Mouse (Mus musculus) midbrain, embryonic 10.5 days (tissue): ENCODE measurements around the gene Spint4. TPM values are rescaled to one million over a fixed set of nuclear protein-coding genes. Genes with fewer than 3 reads are reported as not detected.

Experiments used
- DNase-seq: peaks from one replicate; pipeline ENCODE4 v3.0.0-alpha.2; 2017; ENCODE audit warnings: low spot score
- H3K27ac ChIP-seq: fragments of 300-500 bp; sonication (generic); replicated peaks from 2 replicates; pipeline ENCODE4 v1.5.1; 2016; ENCODE audit warnings: mild to moderate bottlenecking
- H3K27me3 ChIP-seq: fragments of 300-500 bp; sonication (generic); 2 replicates; pipeline ENCODE4 v1.6.1; 2016; ENCODE audit warnings: low read depth, mild to moderate bottlenecking; ENCODE audit not compliant: poor library complexity, severe bottlenecking
- H3K36me3 ChIP-seq: fragments of 300-500 bp; sonication (generic); 2 replicates; pipeline ENCODE4 v1.6.1; 2016; ENCODE audit warnings: mild to moderate bottlenecking, moderate library complexity
- H3K4me1 ChIP-seq: fragments of 300-500 bp; sonication (generic); 2 replicates; pipeline ENCODE4 v1.6.1; 2016
- H3K4me3 ChIP-seq: fragments of 300-500 bp; sonication (generic); 2 replicates; pipeline ENCODE4 v1.5.1; 2016; ENCODE audit warnings: mild to moderate bottlenecking, moderate library complexity
- H3K9me3 ChIP-seq: fragments of 300-500 bp; sonication (generic); replicated peaks from 2 replicates; pipeline ENCODE4 v1.6.1; 2016; ENCODE audit warnings: mild to moderate bottlenecking
- WGBS: fragments of 180-500 bp; shearing (Covaris S2); methylation state at CpG from one replicate; pipeline ENCODE4 v1.1.7; 2016; 5-methylcytosine and 5-hydroxymethylcytosine counted together
- polyA plus RNA-seq: library from polyadenylated mRNA; unstranded; fragments of >200 nt; fragmentation: Nextera tagmentation; extraction: Ambion mirVana; gene quantifications from 2 replicates; pipeline ENCODE4 v1.2.1, GENCODE M21; 2016

Gene Spint4
- polyA plus RNA-seq, 1 experiment from 2014 or later, result not detected

- WGBS, result 77% methylated on average over 3 of the region's 3 CpGs
- Histone ChIP-seq H3K36me3 (no peaks in the 10 kb centered on the region), H3K27ac (no peak overlapping the region), H3K9me3 (no peaks in the 10 kb centered on the region), H3K4me3 (no peak overlapping the region), H3K4me1 (no peaks in the 10 kb centered on the region), H3K27me3 (no peaks in the 10 kb centered on the region)
- DNase-seq, result no peak
Measured at GRCm38 (mm10) chr2:164737377-164738090, 39.2 kb downstream of the Spint4 start.

GRCm38 (mm10) chr2:164739876-164740275 is 41.6 kb downstream of the Spint4 start:
- H3K9me3 ChIP-seq, result no peaks in the 10 kb centered on the region
- H3K36me3 ChIP-seq, result no peaks in the 10 kb centered on the region
- no peak overlapping the region for H3K27ac ChIP-seq
- peaks cover 1% of the 10 kb centered on the region for H3K4me1 ChIP-seq
- H3K27me3 ChIP-seq, result peaks cover 4% of the 10 kb centered on the region
- DNase-seq, result no peak
- WGBS, result 59% methylated on average over 7 of the region's 7 CpGs
- H3K4me3 ChIP-seq, result no peak overlapping the region

GRCm38 (mm10) chr2:164744987-164745386 is 46.7 kb downstream of the Spint4 start:
- H3K27ac ChIP-seq, result no peak overlapping the region
- 79% methylated on average over 13 of the region's 13 CpGs for WGBS
- no peak for DNase-seq

GRCm38 (mm10) chr2:164745843-164746479 is 47.7 kb downstream of the Spint4 start, which contains the start of the genes Wfdc3 and Dnttip1:
Wfdc3 (minus strand) TSS chr2:164745931.
Dnttip1 (plus strand) TSS chr2:164745983.
- peak; percentile 94 for DNase-seq
- Histone ChIP-seq H3K4me3 (peak within 1 kb of the TSS; percentile 92), H3K27me3 (peaks cover 4% of the 10 kb centered on the region), H3K4me1 (peaks cover 29% of the 10 kb centered on the region), H3K9me3 (no peaks in the 10 kb centered on the region), H3K27ac (peak within 1 kb of the TSS; percentile 93), H3K36me3 (peaks cover 37% of the 10 kb centered on the region)
- WGBS, result 1% methylated on average over 70 of the region's 70 CpGs

More at GRCm38 (mm10) chr2:164744987-164745386, 46.7 kb downstream of the Spint4 start:
- H3K4me3 ChIP-seq, result peak overlapping the region; percentile 92
- no peaks in the 10 kb centered on the region for H3K9me3 ChIP-seq
- peaks cover 4% of the 10 kb centered on the region for H3K27me3 ChIP-seq
- peaks cover 28% of the 10 kb centered on the region for H3K36me3 ChIP-seq
- H3K4me1 ChIP-seq, result peaks cover 29% of the 10 kb centered on the region

- no peak for DNase-seq
- Histone ChIP-seq H3K27me3 (peaks cover 4% of the 10 kb centered on the region), H3K4me3 (peak overlapping the region; percentile 92), H3K27ac (0 out of 2 replicates have a peak overlapping the region, but pooled peaks have one; percentile 93), H3K9me3 (no peaks in the 10 kb centered on the region), H3K36me3 (peaks cover 45% of the 10 kb centered on the region), H3K4me1 (peaks cover 29% of the 10 kb centered on the region)
- 63% methylated on average over 8 of the region's 8 CpGs for WGBS
Measured at GRCm38 (mm10) chr2:164746693-164747092, 48.4 kb downstream of the Spint4 start.

GRCm38 (mm10) chr2:164748191-164748590 is 49.9 kb downstream of the Spint4 start:
- H3K4me1 ChIP-seq, result peaks cover 29% of the 10 kb centered on the region
- DNase-seq, result no peak
- H3K36me3 ChIP-seq, result peaks cover 60% of the 10 kb centered on the region
- no peaks in the 10 kb centered on the region for H3K9me3 ChIP-seq
- no peak overlapping the region for H3K27ac ChIP-seq
- no peak overlapping the region for H3K4me3 ChIP-seq
- 88% methylated on average over 4 of the region's 4 CpGs for WGBS
- H3K27me3 ChIP-seq, result peaks cover 4% of the 10 kb centered on the region

- Histone ChIP-seq H3K4me3 (no peak overlapping the region), H3K4me1 (peaks cover 29% of the 10 kb centered on the region), H3K9me3 (no peaks in the 10 kb centered on the region), H3K27me3 (no peaks in the 10 kb centered on the region), H3K27ac (no peak overlapping the region), H3K36me3 (peaks cover 68% of the 10 kb centered on the region)
- no peak for DNase-seq
- WGBS, result 89% methylated on average over 6 of the region's 6 CpGs
Measured at GRCm38 (mm10) chr2:164748991-164749390, 50.7 kb downstream of the Spint4 start.

Other genes with a start within 250 kb of the Spint4 start
- gene Sys1, start 241.5 kb upstream of the Spint4 start, polyA plus RNA-seq, result 64.8 and 65.9 TPM in 2 replicates
- 3.7 and 3.9 TPM in 2 replicates for gene Gm20458, start 237.5 kb upstream of the Spint4 start, polyA plus RNA-seq
- not detected in 2 replicates for gene Trp53tg5, start 224.8 kb upstream of the Spint4 start, polyA plus RNA-seq
- 3.0 and 3.2 TPM in 2 replicates for gene Dbndd2, start 212.4 kb upstream of the Spint4 start, polyA plus RNA-seq
- gene Pigt, start 201.0 kb upstream of the Spint4 start, polyA plus RNA-seq, result 40.1 and 44.7 TPM in 2 replicates
- gene Wfdc2, start 136.1 kb upstream of the Spint4 start, polyA plus RNA-seq, result 23.1 and 28.3 TPM in 2 replicates
- not detected in 2 replicates for gene Spint3, start 125.0 kb upstream of the Spint4 start, polyA plus RNA-seq
- not detected in 2 replicates for gene Wfdc6a, start 113.1 kb upstream of the Spint4 start, polyA plus RNA-seq
- not detected in 2 replicates for gene Eppin, start 104.9 kb upstream of the Spint4 start, polyA plus RNA-seq
- not detected in 2 replicates for gene Wfdc6b, start 85.0 kb upstream of the Spint4 start, polyA plus RNA-seq
- not detected in 2 replicates for gene Wfdc8, start 84.9 kb upstream of the Spint4 start, polyA plus RNA-seq
- gene Wfdc16, start 59.7 kb upstream of the Spint4 start, polyA plus RNA-seq, result not detected in 2 replicates
- gene Wfdc10, start 42.5 kb upstream of the Spint4 start, polyA plus RNA-seq, result not detected in 2 replicates
- gene Wfdc9, start 41.9 kb upstream of the Spint4 start, polyA plus RNA-seq, result not detected in 2 replicates
- gene Wfdc11, start 24.4 kb upstream of the Spint4 start, polyA plus RNA-seq, result not detected in 2 replicates
- gene Wfdc13, start 13.4 kb upstream of the Spint4 start, polyA plus RNA-seq, result not detected in 2 replicates
- gene Spint5, start 16.8 kb downstream of the Spint4 start, polyA plus RNA-seq, result not detected in 2 replicates
- 0.94 and 1.2 TPM in 2 replicates for gene Wfdc3, start 47.4 kb downstream of the Spint4 start, polyA plus RNA-seq
- 80.1 and 80.2 TPM in 2 replicates for gene Dnttip1, start 47.5 kb downstream of the Spint4 start, polyA plus RNA-seq
- 575 and 639 TPM in 2 replicates for gene Ube2c, start 71.4 kb downstream of the Spint4 start, polyA plus RNA-seq
- not detected in 2 replicates for gene Tnnc2, start 81.5 kb downstream of the Spint4 start, polyA plus RNA-seq
- 12.0 and 12.3 TPM in 2 replicates for gene Snx21, start 87.3 kb downstream of the Spint4 start, polyA plus RNA-seq
- gene Acot8, start 106.4 kb downstream of the Spint4 start, polyA plus RNA-seq, result 14.9 and 15.3 TPM in 2 replicates
- gene Zswim3, start 106.6 kb downstream of the Spint4 start, polyA plus RNA-seq, result 9.7 and 11.6 TPM in 2 replicates
- gene Zswim1, start 124.2 kb downstream of the Spint4 start, polyA plus RNA-seq, result 24.7 and 25.3 TPM in 2 replicates
- gene Spata25, start 130.0 kb downstream of the Spint4 start, polyA plus RNA-seq, result 0.17 TPM in 1 of 2 replicates, not detected in the other
- gene Ctsa, start 134.4 kb downstream of the Spint4 start, polyA plus RNA-seq, result 85.7 and 98.2 TPM in 2 replicates
- 3.8 and 5.4 TPM in 2 replicates for gene Neurl2, start 135.0 kb downstream of the Spint4 start, polyA plus RNA-seq
- gene Pltp, start 159.2 kb downstream of the Spint4 start, polyA plus RNA-seq, result 67.9 and 86.2 TPM in 2 replicates
- 73.8 and 93.8 TPM in 2 replicates for gene Pcif1, start 180.8 kb downstream of the Spint4 start, polyA plus RNA-seq
- 14.1 and 17.1 TPM in 2 replicates for gene Zfp335, start 213.3 kb downstream of the Spint4 start, polyA plus RNA-seq
- 0.39 and 0.97 TPM in 2 replicates for gene Mmp9, start 242.3 kb downstream of the Spint4 start, polyA plus RNA-seq